Mouse (Mus musculus) neural tube, embryonic 12.5 days (tissue): Measurements from ENCODE around the gene Chst8. TPM values are rescaled to one million over a fixed set of nuclear protein-coding genes. Genes with fewer than 3 reads are reported as not detected.

Experiments used
- ATAC-seq: fragments of 200-750 bp; cut with Nextera tagmentation; 2 replicates; pipeline ENCODE4 v1.8.0; 2017; ENCODE audit warnings: low read depth, mild to moderate bottlenecking, moderate TSS enrichment, moderate library complexity; ENCODE audit not compliant: low FRiP score
- H3K27ac ChIP-seq: fragments of 300-500 bp; sonication (generic); 2 replicates; pipeline ENCODE4 v1.5.1; 2016
- H3K27me3 ChIP-seq: fragments of 300-500 bp; sonication (generic); replicated peaks from 2 replicates; pipeline ENCODE4 v1.6.1; 2016; ENCODE audit warnings: mild to moderate bottlenecking
- H3K36me3 ChIP-seq: fragments of 300-500 bp; sonication (generic); 2 replicates; pipeline ENCODE4 v1.6.1; 2016; ENCODE audit warnings: mild to moderate bottlenecking
- H3K4me1 ChIP-seq: fragments of 300-500 bp; sonication (generic); 2 replicates; pipeline ENCODE4 v1.6.1; 2016
- H3K4me2 ChIP-seq: fragments of 300-500 bp; sonication (generic); replicated peaks from 2 replicates; pipeline ENCODE4 v1.6.1; 2016; ENCODE audit warnings: mild to moderate bottlenecking
- H3K4me3 ChIP-seq: fragments of 300-500 bp; sonication (generic); 2 replicates; pipeline ENCODE4 v1.5.1; 2016
- H3K9ac ChIP-seq: fragments of 300-500 bp; sonication (generic); 2 replicates; pipeline ENCODE4 v1.6.1; 2016; ENCODE audit warnings: mild to moderate bottlenecking
- H3K9me3 ChIP-seq: fragments of 300-500 bp; sonication (generic); 2 replicates; pipeline ENCODE4 v1.6.1; 2016; ENCODE audit warnings: mild to moderate bottlenecking
- WGBS: fragments of 180-500 bp; shearing (Covaris S2); methylation state at CpG from one replicate; pipeline ENCODE4 v1.1.7; 2016; 5-methylcytosine and 5-hydroxymethylcytosine counted together
- polyA plus RNA-seq: library from polyadenylated mRNA; unstranded; fragments of >200 nt; fragmentation: Nextera tagmentation; extraction: Ambion mirVana; gene quantifications from 2 replicates; pipeline ENCODE4 v1.2.1, GENCODE M21; 2016

The Chst8 gene
- polyA plus RNA-seq = 33.8 and 42.4 TPM in 2 replicates

GRCm38 (mm10) chr7:34812531-34813111 lies at the start of gene Chst8:
Gene Chst8, minus strand, starts transcription at chr7:34812711.
- under 1% methylated on average over 65 of the region's 65 CpGs for WGBS
- 0 out of 2 replicates have a peak, but pooled peaks cover 4% of the 10 kb centered on the region for H3K9me3 ChIP-seq
- H3K9ac ChIP-seq = peak within 1 kb of the TSS; percentile 63
- H3K27ac ChIP-seq = peak within 1 kb of the TSS; percentile 32; the same call in 1 of the 2 replicates
- peaks cover 62% of the 10 kb centered on the region for H3K27me3 ChIP-seq
- H3K4me2 ChIP-seq = peak within 1 kb of the TSS; percentile 86
- peak; percentile 72 for ATAC-seq
- H3K36me3 ChIP-seq = no peaks in the 10 kb centered on the region
- H3K4me3 ChIP-seq = peak within 1 kb of the TSS; percentile 46
- H3K4me1 ChIP-seq = peaks cover 37% of the 10 kb centered on the region

DNA sequence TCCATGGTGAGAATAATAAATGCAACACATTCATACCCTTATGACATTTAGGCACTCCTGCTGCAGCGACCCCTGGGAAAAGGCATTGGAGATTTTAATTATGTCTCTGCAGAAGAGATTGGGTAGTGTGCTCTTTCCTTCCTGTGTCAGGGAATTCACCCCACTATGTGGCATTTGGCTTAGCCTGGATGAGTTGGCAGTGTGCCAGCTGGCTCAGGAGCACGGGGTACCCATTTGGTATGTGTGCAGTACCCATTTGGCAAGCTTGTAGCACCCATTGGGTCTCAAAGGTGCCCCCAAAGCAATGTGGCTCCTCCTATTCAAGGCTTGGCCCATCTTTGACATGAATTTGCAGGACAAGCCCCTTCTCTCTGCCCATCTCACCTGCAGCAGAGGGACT lies 45.8 kb upstream of the Chst8 start:
- Histone ChIP-seq H3K27me3 (no peaks in the 10 kb centered on the region), H3K36me3 (no peaks in the 10 kb centered on the region), H3K9me3 (no peaks in the 10 kb centered on the region), H3K9ac (no peak overlapping the region), H3K4me1 (no peaks in the 10 kb centered on the region), H3K4me3 (no peak overlapping the region), H3K27ac (no peak overlapping the region), H3K4me2 (no peak overlapping the region)
- ATAC-seq = no peak
- 69% methylated on average over 2 of the region's 2 CpGs for WGBS

- no peak overlapping the region for H3K9ac ChIP-seq
- no peak for ATAC-seq
- H3K27ac ChIP-seq = no peak overlapping the region
- no peak overlapping the region for H3K4me3 ChIP-seq
- 88% methylated on average over 6 of the region's 6 CpGs for WGBS
- no peaks in the 10 kb centered on the region for H3K9me3 ChIP-seq
- H3K4me1 ChIP-seq = no peaks in the 10 kb centered on the region
- no peak overlapping the region for H3K4me2 ChIP-seq
- H3K36me3 ChIP-seq = no peaks in the 10 kb centered on the region
- H3K27me3 ChIP-seq = no peaks in the 10 kb centered on the region
Observed at GRCm38 (mm10) chr7:34854781-34855352, 42.4 kb upstream of the Chst8 start.

DNA sequence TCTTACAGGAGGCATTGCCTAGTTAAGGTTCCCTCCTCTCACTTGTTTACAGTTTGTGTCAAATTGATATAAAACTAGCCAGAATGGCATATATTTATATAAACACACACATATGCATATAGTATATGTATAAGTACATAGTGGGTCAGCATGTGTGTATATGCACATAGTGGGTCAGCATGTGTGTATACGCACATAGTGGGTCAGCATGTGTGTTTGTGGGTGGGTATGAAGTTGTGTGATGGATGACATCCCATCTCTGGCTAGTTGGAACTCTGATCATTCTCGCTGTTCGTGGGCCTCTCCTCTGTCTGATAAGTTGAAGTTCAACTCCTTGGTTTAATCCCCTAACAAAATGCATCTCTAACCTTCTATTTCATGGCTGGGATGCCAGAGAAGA lies 40.9 kb upstream of the Chst8 start:
- WGBS = 92% methylated on average over 3 of the region's 3 CpGs
- no peaks in the 10 kb centered on the region for H3K27me3 ChIP-seq
- no peak overlapping the region for H3K4me3 ChIP-seq
- H3K27ac ChIP-seq = no peak overlapping the region
- peaks cover 3% of the 10 kb centered on the region; the same call in 1 of the 2 replicates for H3K9me3 ChIP-seq
- H3K4me1 ChIP-seq = no peaks in the 10 kb centered on the region
- H3K4me2 ChIP-seq = no peak overlapping the region
- no peak overlapping the region for H3K9ac ChIP-seq
- H3K36me3 ChIP-seq = no peaks in the 10 kb centered on the region
- no peak for ATAC-seq

GRCm38 (mm10) chr7:34849660-34850059 lies 37.1 kb upstream of the Chst8 start:
- ATAC-seq = no peak
- Histone ChIP-seq H3K27me3 (no peaks in the 10 kb centered on the region), H3K9ac (no peak overlapping the region), H3K36me3 (no peaks in the 10 kb centered on the region), H3K9me3 (peaks cover 3% of the 10 kb centered on the region; the same call in 1 of the 2 replicates), H3K4me2 (no peak overlapping the region), H3K4me3 (no peak overlapping the region), H3K4me1 (0 out of 2 replicates have a peak, but pooled peaks cover 7% of the 10 kb centered on the region), H3K27ac (no peak overlapping the region)
- WGBS = 43% methylated on average over 10 of the region's 10 CpGs

- Histone ChIP-seq H3K4me2 (no peak overlapping the region), H3K27me3 (no peaks in the 10 kb centered on the region), H3K4me1 (0 out of 2 replicates have a peak, but pooled peaks cover 7% of the 10 kb centered on the region), H3K27ac (no peak overlapping the region), H3K9me3 (peaks cover 3% of the 10 kb centered on the region; the same call in 1 of the 2 replicates), H3K9ac (no peak overlapping the region), H3K36me3 (no peaks in the 10 kb centered on the region), H3K4me3 (no peak overlapping the region)
- no peak for ATAC-seq
- 94% methylated on average over 4 of the region's 4 CpGs for WGBS
Observed at GRCm38 (mm10) chr7:34848811-34849210, 36.3 kb upstream of the Chst8 start.

GRCm38 (mm10) chr7:34847900-34848299 lies 35.4 kb upstream of the Chst8 start:
- Histone ChIP-seq H3K4me1 (0 out of 2 replicates have a peak, but pooled peaks cover 7% of the 10 kb centered on the region), H3K9ac (no peak overlapping the region), H3K4me3 (no peak overlapping the region), H3K36me3 (no peaks in the 10 kb centered on the region), H3K9me3 (peaks cover 3% of the 10 kb centered on the region; the same call in 1 of the 2 replicates), H3K27me3 (no peaks in the 10 kb centered on the region), H3K27ac (no peak overlapping the region), H3K4me2 (no peak overlapping the region)
- ATAC-seq = no peak
- 86% methylated on average over 6 of the region's 6 CpGs for WGBS

DNA sequence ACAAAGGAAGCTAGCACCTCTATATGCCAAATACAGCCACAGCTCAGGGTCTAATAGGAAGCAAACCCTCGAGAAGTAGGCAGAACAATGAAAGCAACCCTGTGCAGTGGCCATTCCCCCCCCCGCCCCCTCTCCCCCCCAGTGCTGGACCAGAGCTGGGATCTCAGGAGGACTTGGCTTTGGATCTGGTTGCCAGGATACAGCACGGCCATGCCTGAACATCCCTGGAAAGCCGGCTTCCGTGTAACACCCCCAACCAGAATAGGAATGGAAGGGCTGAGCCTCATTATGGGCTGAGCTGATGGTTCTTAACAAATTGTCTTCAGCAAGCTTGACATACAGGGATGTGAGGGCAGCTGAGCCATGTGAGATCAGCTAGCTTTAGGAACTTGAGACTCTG lies 34.9 kb upstream of the Chst8 start:
- H3K9ac ChIP-seq = no peak overlapping the region
- no peaks in the 10 kb centered on the region for H3K36me3 ChIP-seq
- no peak overlapping the region for H3K4me2 ChIP-seq
- H3K4me3 ChIP-seq = no peak overlapping the region
- 0 out of 2 replicates have a peak, but pooled peaks cover 7% of the 10 kb centered on the region for H3K4me1 ChIP-seq
- peak; percentile 66; the same call in 1 of the 2 replicates for ATAC-seq
- H3K27me3 ChIP-seq = no peaks in the 10 kb centered on the region
- H3K9me3 ChIP-seq = peaks cover 3% of the 10 kb centered on the region; the same call in 1 of the 2 replicates
- no peak overlapping the region for H3K27ac ChIP-seq
- WGBS = 22% methylated on average over 5 of the region's 5 CpGs

- no peak overlapping the region for H3K4me2 ChIP-seq
- 93% methylated on average over 4 of the region's 4 CpGs for WGBS
- no peak for ATAC-seq
- H3K4me3 ChIP-seq = no peak overlapping the region
- H3K9me3 ChIP-seq = no peaks in the 10 kb centered on the region
- H3K4me1 ChIP-seq = no peaks in the 10 kb centered on the region
- H3K36me3 ChIP-seq = no peaks in the 10 kb centered on the region
- H3K27ac ChIP-seq = no peak overlapping the region
- H3K9ac ChIP-seq = no peak overlapping the region
- no peaks in the 10 kb centered on the region for H3K27me3 ChIP-seq
Observed at GRCm38 (mm10) chr7:34838749-34839148, 26.2 kb upstream of the Chst8 start.

- no peaks in the 10 kb centered on the region for H3K27me3 ChIP-seq
- no peak overlapping the region for H3K27ac ChIP-seq
- H3K4me2 ChIP-seq = no peak overlapping the region
- no peaks in the 10 kb centered on the region for H3K36me3 ChIP-seq
- no peaks in the 10 kb centered on the region for H3K4me1 ChIP-seq
- H3K9ac ChIP-seq = no peak overlapping the region
- no peak for ATAC-seq
- H3K4me3 ChIP-seq = no peak overlapping the region
- H3K9me3 ChIP-seq = no peaks in the 10 kb centered on the region
- WGBS = 93% methylated on average over 4 of the region's 4 CpGs
Observed at GRCm38 (mm10) chr7:34838231-34838630, 25.7 kb upstream of the Chst8 start.

DNA sequence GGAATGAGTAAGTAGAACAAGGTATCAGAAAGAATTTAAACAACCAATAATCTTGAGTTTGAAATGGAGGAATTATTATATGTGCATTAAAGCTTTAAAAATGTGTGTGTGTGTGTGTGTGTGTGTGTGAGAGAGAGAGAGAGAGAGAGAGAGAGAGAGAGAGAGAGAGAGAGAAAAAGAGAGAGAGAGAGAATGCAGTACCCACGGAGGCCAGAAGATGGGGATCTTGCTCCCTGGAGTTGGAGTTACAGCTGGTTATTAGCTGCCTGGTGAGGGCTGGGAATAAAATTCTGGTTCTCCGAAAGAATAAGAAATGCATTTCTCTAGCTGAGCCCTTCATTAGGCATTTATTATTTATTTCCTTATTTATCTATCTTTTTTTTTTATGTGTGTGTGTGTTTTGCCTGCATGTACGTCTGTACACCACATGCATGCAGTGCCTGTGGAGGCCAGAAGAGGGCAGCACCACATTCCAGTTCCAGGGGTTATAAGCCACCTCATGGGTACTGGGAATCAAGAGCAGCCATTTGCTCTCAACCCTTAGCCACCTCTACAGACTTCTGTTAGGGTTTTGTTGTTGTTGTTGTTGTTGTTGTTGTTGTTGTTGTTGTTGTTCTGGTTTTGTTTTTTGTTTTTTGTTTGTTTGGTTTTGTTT lies 13.9 kb upstream of the Chst8 start:
- no peaks in the 10 kb centered on the region for H3K36me3 ChIP-seq
- H3K27me3 ChIP-seq = no peaks in the 10 kb centered on the region
- H3K9me3 ChIP-seq = no peaks in the 10 kb centered on the region
- no peak overlapping the region for H3K4me3 ChIP-seq
- WGBS = 36% methylated on average over 3 of the region's 3 CpGs
- no peak for ATAC-seq
- H3K4me1 ChIP-seq = no peaks in the 10 kb centered on the region
- H3K27ac ChIP-seq = no peak overlapping the region
- H3K4me2 ChIP-seq = no peak overlapping the region
- H3K9ac ChIP-seq = no peak overlapping the region

- Histone ChIP-seq H3K9ac (no peak overlapping the region), H3K27me3 (no peaks in the 10 kb centered on the region), H3K27ac (no peak overlapping the region), H3K4me3 (no peak overlapping the region), H3K4me1 (0 out of 2 replicates have a peak, but pooled peaks cover 4% of the 10 kb centered on the region), H3K9me3 (no peaks in the 10 kb centered on the region), H3K36me3 (no peaks in the 10 kb centered on the region), H3K4me2 (no peak overlapping the region)
- no peak for ATAC-seq
- 87% methylated on average over 9 of the region's 9 CpGs for WGBS
Observed at GRCm38 (mm10) chr7:34821587-34821986, 9.1 kb upstream of the Chst8 start.
